Mouse (Mus musculus) erythroblast, embryonic 14.5 days (primary cell): ENCODE measurements around the gene Rora. TPM values are rescaled to one million over a fixed set of nuclear protein-coding genes. Genes with fewer than 3 reads are reported as not detected.

ENCODE experiments used
- H3K27me3 ChIP-seq: 2 replicates; pipeline ENCODE4 v1.6.1; 2012; ENCODE audit warnings: inconsistent platforms; ENCODE audit not compliant: control insufficient read depth
- H3K36me3 ChIP-seq: 2 replicates; pipeline ENCODE4 v1.6.1; 2012; ENCODE audit warnings: mild to moderate bottlenecking, inconsistent platforms; ENCODE audit not compliant: control insufficient read depth
- H3K4me1 ChIP-seq: 2 replicates; pipeline ENCODE4 v1.6.1; 2012; ENCODE audit warnings: inconsistent platforms; ENCODE audit not compliant: control insufficient read depth
- H3K4me3 ChIP-seq: replicated peaks from 2 replicates; pipeline ENCODE3; 2012; ENCODE audit warnings: moderate library complexity, mild to moderate bottlenecking, inconsistent platforms
- H3K9me3 ChIP-seq: 2 replicates; pipeline ENCODE4 v1.6.1; 2012; ENCODE audit warnings: low read length, inconsistent platforms, mixed read lengths; ENCODE audit not compliant: control insufficient read depth
- GATA1 ChIP-seq: IDR thresholded peaks from 2 replicates; pipeline ENCODE4 v1.6.1; 2012; ENCODE audit warnings: low read length, inconsistent platforms, mixed read lengths
- TAL1 ChIP-seq: IDR thresholded peaks from 3 replicates; pipeline ENCODE4 v1.6.1; 2012; ENCODE audit warnings: low read length, inconsistent platforms, mixed read lengths
- polyA plus RNA-seq: library from polyadenylated mRNA; stranded (reverse); fragments of >175 nt; gene quantifications from 2 replicates; pipeline ENCODE4 v1.2.3, GENCODE M21; 2012

Rora gene
- polyA plus RNA-seq, 1 experiment, result under 0.01 TPM

GRCm38 (mm10) chr9:68934238-68934637, 280.7 kb downstream of the Rora start:
- TF ChIP-seq TAL1, result no peak
- no peak for TF ChIP-seq GATA1
- no peak overlapping the region for H3K4me3 ChIP-seq
- no peaks in the 10 kb centered on the region for H3K4me1 ChIP-seq

GRCm38 (mm10) chr9:68935611-68936010, 282.0 kb downstream of the Rora start:
- Histone ChIP-seq H3K9me3 (peaks cover 14% of the 10 kb centered on the region), H3K4me3 (no peak overlapping the region), H3K27me3 (no peaks in the 10 kb centered on the region), H3K36me3 (no peaks in the 10 kb centered on the region), H3K4me1 (no peaks in the 10 kb centered on the region)
- TF ChIP-seq TAL1 (no peak), GATA1 (no peak)

More at GRCm38 (mm10) chr9:68934238-68934637, 280.7 kb downstream of the Rora start:
- Histone ChIP-seq H3K27me3 (no peaks in the 10 kb centered on the region), H3K9me3 (peaks cover 8% of the 10 kb centered on the region), H3K36me3 (no peaks in the 10 kb centered on the region)

GRCm38 (mm10) chr9:68941037-68941436, 287.5 kb downstream of the Rora start:
- Histone ChIP-seq H3K4me1 (no peaks in the 10 kb centered on the region), H3K9me3 (peaks cover 7% of the 10 kb centered on the region; the same call in 1 of the 2 replicates), H3K36me3 (no peaks in the 10 kb centered on the region), H3K27me3 (no peaks in the 10 kb centered on the region), H3K4me3 (no peak overlapping the region)
- no peak for TF ChIP-seq TAL1
- no peak for TF ChIP-seq GATA1

GRCm38 (mm10) chr9:68942595-68943011, 289.0 kb downstream of the Rora start:
- H3K9me3 ChIP-seq, result peaks cover 9% of the 10 kb centered on the region; the same call in 1 of the 2 replicates

GRCm38 (mm10) chr9:68944026-68944425, 290.4 kb downstream of the Rora start:
- Histone ChIP-seq H3K36me3 (no peaks in the 10 kb centered on the region), H3K4me3 (no peak overlapping the region), H3K4me1 (no peaks in the 10 kb centered on the region), H3K9me3 (peaks cover 9% of the 10 kb centered on the region; the same call in 1 of the 2 replicates), H3K27me3 (no peaks in the 10 kb centered on the region)
- TF ChIP-seq TAL1, result no peak
- no peak for TF ChIP-seq GATA1

More at GRCm38 (mm10) chr9:68942595-68943011, 289.0 kb downstream of the Rora start:
- Histone ChIP-seq H3K27me3 (no peaks in the 10 kb centered on the region), H3K4me1 (no peaks in the 10 kb centered on the region), H3K4me3 (no peak overlapping the region), H3K36me3 (no peaks in the 10 kb centered on the region)
- TF ChIP-seq GATA1, result no peak
- TF ChIP-seq TAL1, result no peak

GRCm38 (mm10) chr9:68947707-68948106, 294.1 kb downstream of the Rora start:
- Histone ChIP-seq H3K4me1 (no peaks in the 10 kb centered on the region), H3K36me3 (no peaks in the 10 kb centered on the region), H3K9me3 (peaks cover 2% of the 10 kb centered on the region; the same call in 1 of the 2 replicates), H3K4me3 (no peak overlapping the region), H3K27me3 (no peaks in the 10 kb centered on the region)
- TF ChIP-seq GATA1 (no peak), TAL1 (no peak)

GRCm38 (mm10) chr9:68948141-68948540, 294.6 kb downstream of the Rora start:
- TF ChIP-seq TAL1 (no peak), GATA1 (no peak)

GRCm38 (mm10) chr9:68956210-68956874, 302.8 kb downstream of the Rora start:
- H3K4me3 ChIP-seq, result no peak overlapping the region
- no peaks in the 10 kb centered on the region for H3K27me3 ChIP-seq
- TF ChIP-seq GATA1 (no peak), TAL1 (no peak)
- H3K9me3 ChIP-seq, result no peaks in the 10 kb centered on the region
- no peaks in the 10 kb centered on the region for H3K4me1 ChIP-seq
- H3K36me3 ChIP-seq, result no peaks in the 10 kb centered on the region

More at GRCm38 (mm10) chr9:68948141-68948540, 294.6 kb downstream of the Rora start:
- Histone ChIP-seq H3K27me3 (no peaks in the 10 kb centered on the region), H3K36me3 (no peaks in the 10 kb centered on the region), H3K9me3 (peaks cover 2% of the 10 kb centered on the region; the same call in 1 of the 2 replicates), H3K4me1 (no peaks in the 10 kb centered on the region), H3K4me3 (no peak overlapping the region)

GRCm38 (mm10) chr9:68956938-68957573, 303.5 kb downstream of the Rora start:
- Histone ChIP-seq H3K4me3 (no peak overlapping the region), H3K4me1 (no peaks in the 10 kb centered on the region), H3K36me3 (no peaks in the 10 kb centered on the region), H3K27me3 (no peaks in the 10 kb centered on the region), H3K9me3 (no peaks in the 10 kb centered on the region)
- no peak for TF ChIP-seq TAL1
- TF ChIP-seq GATA1, result no peak
